Mouse (Mus musculus): ENCODE measurements around the gene Gm13288. TPM values are rescaled to one million over a fixed set of nuclear protein-coding genes. Genes with fewer than 3 reads are reported as not detected.
A peak's percentile ranks its signal among the peaks of the same experiment; 100 is the strongest.
"Not testable (repeated sequence)": the region's sequence is repeated elsewhere in the genome, so short reads cannot be mapped to it uniquely, and the experiment has no call there.

The Gm13288 gene
- polyA plus RNA-seq, 1 experiment: not detected

GRCm38 (mm10) chr4:88799365-88799764, 6.0 kb upstream of the Gm13288 start, which contains the start of gene Gm13285:
Gene Gm13285, plus strand, starts transcription at chr4:88799665.
- not testable (repeated sequence) for H3K4me3 ChIP-seq (ENCODE audit: extremely low read depth, insufficient read depth, insufficient read length); H3K27ac ChIP-seq (ENCODE audit: insufficient read depth, low read length)
- WGBS: 5% methylated on average over 6 of the region's 7 CpGs

GRCm38 (mm10) chr4:88802954-88803353, 2.4 kb upstream of the Gm13288 start, which contains the start of gene Gm13287:
Gene Gm13287, plus strand, starts transcription at chr4:88803254.
- not testable (repeated sequence) for H3K27me3 ChIP-seq (ENCODE audit: control insufficient read depth, insufficient read depth, low read length); H3K4me1 ChIP-seq (ENCODE audit: control insufficient read depth, insufficient read depth, insufficient read length); H3K27ac ChIP-seq (ENCODE audit: insufficient read depth, low read length); H3K4me3 ChIP-seq (ENCODE audit: extremely low read depth, insufficient read depth, insufficient read length); H3K36me3 ChIP-seq (ENCODE audit: control insufficient read depth, insufficient read depth, low read length); DNase-seq (ENCODE audit: low read depth in 1 of 2, low spot score in 2 of 2)
- WGBS: no CpG with 5 or more reads among the region's 29 CpGs

More at GRCm38 (mm10) chr4:88799365-88799764, 6.0 kb upstream of the Gm13288 start, which contains the start of gene Gm13285:
- not testable (repeated sequence) for H3K36me3 ChIP-seq (ENCODE audit: control insufficient read depth, insufficient read depth, low read length); H3K27me3 ChIP-seq (ENCODE audit: control insufficient read depth, insufficient read depth, low read length); H3K4me1 ChIP-seq (ENCODE audit: control insufficient read depth, insufficient read depth, insufficient read length); DNase-seq (ENCODE audit: low read depth in 1 of 2, low spot score in 2 of 2)

- WGBS: 0% methylated on average over 3 of the region's 34 CpGs
- H3K27me3 ChIP-seq (ENCODE audit: control insufficient read depth, insufficient read depth, low read length); H3K4me1 ChIP-seq (ENCODE audit: control insufficient read depth, insufficient read depth, insufficient read length); H3K27ac ChIP-seq (ENCODE audit: insufficient read depth, low read length); H3K36me3 ChIP-seq (ENCODE audit: control insufficient read depth, insufficient read depth, low read length); DNase-seq (ENCODE audit: low read depth in 1 of 2, low spot score in 2 of 2): not testable (repeated sequence)
- 0 out of 2 replicates have a peak overlapping the region, but pooled peaks have one; percentile 27 for H3K4me3 ChIP-seq (ENCODE audit: extremely low read depth, insufficient read depth, insufficient read length)
Observed at GRCm38 (mm10) chr4:88805761-88806160, 430 bp downstream of the Gm13288 start.

- Histone ChIP-seq H3K27me3 (ENCODE audit: control insufficient read depth, insufficient read depth, low read length) (no peaks in the 10 kb centered on the region), H3K4me3 (ENCODE audit: extremely low read depth, insufficient read depth, insufficient read length) (no peak within 1 kb of the TSS), H3K27ac (ENCODE audit: insufficient read depth, low read length) (no peak within 1 kb of the TSS), H3K36me3 (ENCODE audit: control insufficient read depth, insufficient read depth, low read length) (no peaks in the 10 kb centered on the region), H3K4me1 (ENCODE audit: control insufficient read depth, insufficient read depth, insufficient read length) (no peaks in the 10 kb centered on the region)
- TF ChIP-seq POLR2A (IDR thresholded peaks at IDR 0.05; ENCODE audit: low read depth, low read length) (no peak), CTCF (IDR thresholded peaks at IDR 0.05; ENCODE audit: extremely low read depth, insufficient read depth, insufficient read length, insufficient replicate concordance) (no peak)
- WGBS: 61% methylated on average over 3 of the region's 3 CpGs
- no peak for DNase-seq (ENCODE audit: low read depth in 1 of 2, low spot score in 2 of 2)
Observed at GRCm38 (mm10) chr4:88815928-88816327, 10.6 kb downstream of the Gm13288 start, which contains the start of gene Ifna7. Gene Ifna7, plus strand, starts transcription at chr4:88816228.

GRCm38 (mm10) chr4:88819659-88820058, 14.3 kb downstream of the Gm13288 start, which contains the start of gene Ifna11:
Gene Ifna11, plus strand, starts transcription at chr4:88819959.
- TF ChIP-seq CTCF (IDR thresholded peaks at IDR 0.05; ENCODE audit: extremely low read depth, insufficient read depth, insufficient read length, insufficient replicate concordance): no peak
- no peak for TF ChIP-seq POLR2A (IDR thresholded peaks at IDR 0.05; ENCODE audit: low read depth, low read length)
- no peak for DNase-seq (ENCODE audit: low read depth in 1 of 2, low spot score in 2 of 2)
- Histone ChIP-seq H3K4me1 (ENCODE audit: control insufficient read depth, insufficient read depth, insufficient read length) (no peaks in the 10 kb centered on the region), H3K36me3 (ENCODE audit: control insufficient read depth, insufficient read depth, low read length) (no peaks in the 10 kb centered on the region), H3K27ac (ENCODE audit: insufficient read depth, low read length) (no peak within 1 kb of the TSS), H3K4me3 (ENCODE audit: extremely low read depth, insufficient read depth, insufficient read length) (no peak within 1 kb of the TSS), H3K27me3 (ENCODE audit: control insufficient read depth, insufficient read depth, low read length) (no peaks in the 10 kb centered on the region)
- WGBS: 89% methylated on average over 1 of the region's 1 CpGs

- TF ChIP-seq CTCF (IDR thresholded peaks at IDR 0.05; ENCODE audit: extremely low read depth, insufficient read depth, insufficient read length, insufficient replicate concordance) (no peak), POLR2A (IDR thresholded peaks at IDR 0.05; ENCODE audit: low read depth, low read length) (no peak)
- Histone ChIP-seq H3K36me3 (ENCODE audit: control insufficient read depth, insufficient read depth, low read length) (no peaks in the 10 kb centered on the region), H3K27me3 (ENCODE audit: control insufficient read depth, insufficient read depth, low read length) (no peaks in the 10 kb centered on the region), H3K27ac (ENCODE audit: insufficient read depth, low read length) (no peak overlapping the region), H3K4me3 (ENCODE audit: extremely low read depth, insufficient read depth, insufficient read length) (no peak overlapping the region), H3K4me1 (ENCODE audit: control insufficient read depth, insufficient read depth, insufficient read length) (no peaks in the 10 kb centered on the region)
- DNase-seq (ENCODE audit: low read depth in 1 of 2, low spot score in 2 of 2): no peak
- 29% methylated on average over 4 of the region's 4 CpGs for WGBS
Observed at GRCm38 (mm10) chr4:88822995-88823394, 17.7 kb downstream of the Gm13288 start.

DNA sequence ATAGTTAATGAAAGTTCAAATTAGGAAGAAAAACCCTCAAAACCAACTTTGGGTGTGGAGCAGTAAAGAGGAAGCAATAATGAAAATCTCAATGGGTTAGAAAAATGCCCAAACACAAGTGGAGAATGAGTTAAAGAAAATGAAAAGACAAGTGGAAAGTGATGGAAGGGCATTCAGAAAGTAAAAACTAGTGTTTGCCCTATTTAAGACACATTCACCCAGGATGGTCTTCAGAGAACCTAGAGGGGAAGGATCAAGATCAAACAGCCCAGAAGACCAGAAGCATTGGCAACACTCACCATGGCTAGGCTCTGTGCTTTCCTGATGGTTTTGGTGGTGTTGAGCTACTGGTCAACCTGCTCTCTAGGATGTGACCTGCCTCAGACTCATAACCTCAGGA, 21.8 kb downstream of the Gm13288 start, which contains the start of gene Ifna6:
Gene Ifna6, plus strand, starts transcription at position 301 of the 400 bp plus-strand sequence.
- not testable (repeated sequence) for H3K27me3 ChIP-seq (ENCODE audit: control insufficient read depth, insufficient read depth, low read length); H3K36me3 ChIP-seq (ENCODE audit: control insufficient read depth, insufficient read depth, low read length)

More for the DNA sequence above, 21.8 kb downstream of the Gm13288 start, which contains the start of gene Ifna6:
- not testable (repeated sequence) for H3K4me1 ChIP-seq (ENCODE audit: control insufficient read depth, insufficient read depth, insufficient read length); DNase-seq (ENCODE audit: low read depth in 1 of 2, low spot score in 2 of 2); H3K27ac ChIP-seq (ENCODE audit: insufficient read depth, low read length); H3K4me3 ChIP-seq (ENCODE audit: extremely low read depth, insufficient read depth, insufficient read length)
